Mouse (Mus musculus): Measurements from ENCODE around the gene Pde10a. TPM values are rescaled to one million over a fixed set of nuclear protein-coding genes. Genes with fewer than 3 reads are reported as not detected.

The Pde10a gene
- polyA plus RNA-seq, 1 experiment, result 3.9 TPM

DNA sequence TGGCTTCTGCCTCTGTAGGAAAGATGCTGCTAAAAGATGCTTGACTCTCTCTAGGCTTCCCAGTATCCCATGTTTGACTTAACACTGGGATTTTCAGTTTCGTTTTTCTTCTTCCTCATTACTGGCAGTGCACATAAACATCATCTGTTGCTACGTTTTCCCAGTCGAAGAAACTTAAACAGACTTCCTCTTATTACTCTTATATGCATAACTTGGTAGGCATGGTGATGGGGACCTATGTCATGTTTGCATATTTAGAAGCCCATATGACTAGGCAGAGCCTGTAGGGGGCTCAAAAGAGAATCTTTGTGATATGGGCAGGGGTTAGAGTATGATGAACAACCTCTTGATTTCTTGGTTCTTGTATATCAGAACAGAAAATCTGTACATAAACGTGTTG lies 224.3 kb downstream of the Pde10a start:
- Histone ChIP-seq H3K4me1 (no peaks in the 10 kb centered on the region), H3K4me3 (replicated peaks) (no peak overlapping the region), H3K36me3 (replicated peaks; ENCODE audit: low read length) (no peaks in the 10 kb centered on the region), H3K27me3 (replicated peaks) (peaks cover 18% of the 10 kb centered on the region), H3K9me3 (no peaks in the 10 kb centered on the region)
- TF ChIP-seq FLI1 (IDR thresholded peaks at IDR 0.05; ENCODE audit: low read length) (no peak), GATA1 (IDR thresholded peaks at IDR 0.05; ENCODE audit: borderline replicate concordance, low read length) (no peak)

DNA sequence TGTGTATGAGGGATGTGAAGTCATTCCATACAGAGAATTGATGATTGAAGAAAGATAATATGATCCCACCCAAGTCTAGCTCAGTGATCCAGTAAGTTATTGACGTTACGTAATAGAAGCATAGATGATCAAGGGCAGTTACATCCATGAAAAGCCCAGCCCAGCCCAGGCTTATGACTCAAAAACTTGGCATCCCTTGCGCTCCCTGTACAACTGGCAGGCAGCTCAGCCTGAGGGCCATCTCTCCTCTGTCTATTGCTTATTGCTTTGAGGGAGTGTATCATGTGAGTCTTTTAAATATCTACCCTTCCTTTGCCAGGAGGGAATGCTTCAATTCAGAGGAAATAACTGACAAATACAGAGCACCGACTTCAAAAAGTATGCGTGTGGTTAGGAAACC lies 232.4 kb downstream of the Pde10a start:
- Histone ChIP-seq H3K9me3 (peaks cover 3% of the 10 kb centered on the region; the same call in 1 of the 2 replicates), H3K36me3 (replicated peaks; ENCODE audit: low read length) (no peaks in the 10 kb centered on the region)

GRCm38 (mm10) chr17:8763248-8763647 lies 238.1 kb downstream of the Pde10a start:
- Histone ChIP-seq H3K9me3 (peaks cover 22% of the 10 kb centered on the region), H3K4me3 (replicated peaks) (no peak overlapping the region), H3K4me1 (no peaks in the 10 kb centered on the region), H3K36me3 (replicated peaks; ENCODE audit: low read length) (no peaks in the 10 kb centered on the region), H3K27me3 (replicated peaks) (peaks cover 11% of the 10 kb centered on the region)
- TF ChIP-seq FLI1 (IDR thresholded peaks at IDR 0.05; ENCODE audit: low read length) (no peak), GATA1 (IDR thresholded peaks at IDR 0.05; ENCODE audit: borderline replicate concordance, low read length) (no peak)

More for the DNA sequence above, 232.4 kb downstream of the Pde10a start:
- Histone ChIP-seq H3K27me3 (replicated peaks) (peaks cover 18% of the 10 kb centered on the region), H3K4me3 (replicated peaks) (no peak overlapping the region), H3K4me1 (no peaks in the 10 kb centered on the region)
- TF ChIP-seq GATA1 (IDR thresholded peaks at IDR 0.05; ENCODE audit: borderline replicate concordance, low read length) (no peak), FLI1 (IDR thresholded peaks at IDR 0.05; ENCODE audit: low read length) (no peak)

- no peak for TF ChIP-seq GATA1 (IDR thresholded peaks at IDR 0.05; ENCODE audit: borderline replicate concordance, low read length)
- no peak for TF ChIP-seq FLI1 (IDR thresholded peaks at IDR 0.05; ENCODE audit: low read length)
- H3K36me3 ChIP-seq (replicated peaks; ENCODE audit: low read length), result no peaks in the 10 kb centered on the region
Observed at GRCm38 (mm10) chr17:8765987-8766576, 240.9 kb downstream of the Pde10a start.

DNA sequence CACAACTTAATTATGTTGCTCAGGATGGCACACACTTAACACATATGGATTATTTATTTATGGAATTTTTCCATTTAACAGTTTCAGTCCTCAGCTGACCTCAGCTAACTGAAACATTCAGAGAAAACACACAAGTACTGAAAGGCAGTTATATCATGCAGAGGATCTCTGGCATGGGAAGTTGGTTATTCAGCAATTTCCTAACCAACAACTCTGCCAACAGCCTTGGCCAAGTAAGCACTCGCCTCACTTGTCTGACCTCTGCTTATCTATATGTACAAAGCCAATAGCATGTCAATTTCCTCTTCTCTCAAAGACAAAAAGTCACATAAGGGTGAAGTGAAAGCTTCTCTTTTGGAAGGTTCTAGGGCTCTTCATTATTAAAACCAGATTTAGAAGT lies 244.0 kb downstream of the Pde10a start:
- Histone ChIP-seq H3K36me3 (replicated peaks; ENCODE audit: low read length) (no peaks in the 10 kb centered on the region), H3K4me3 (replicated peaks) (no peak overlapping the region), H3K4me1 (peaks cover 3% of the 10 kb centered on the region; the same call in 1 of the 2 replicates), H3K9me3 (peaks cover 5% of the 10 kb centered on the region; the same call in 1 of the 2 replicates), H3K27me3 (replicated peaks) (peaks cover 8% of the 10 kb centered on the region)
- TF ChIP-seq FLI1 (IDR thresholded peaks at IDR 0.05; ENCODE audit: low read length) (no peak), GATA1 (IDR thresholded peaks at IDR 0.05; ENCODE audit: borderline replicate concordance, low read length) (no peak)

More at GRCm38 (mm10) chr17:8765987-8766576, 240.9 kb downstream of the Pde10a start:
- peaks cover 22% of the 10 kb centered on the region for H3K9me3 ChIP-seq
- H3K4me1 ChIP-seq, result 0 out of 2 replicates have a peak, but pooled peaks cover 3% of the 10 kb centered on the region
- H3K4me3 ChIP-seq (replicated peaks), result no peak overlapping the region
- H3K27me3 ChIP-seq (replicated peaks), result peaks cover 6% of the 10 kb centered on the region

DNA sequence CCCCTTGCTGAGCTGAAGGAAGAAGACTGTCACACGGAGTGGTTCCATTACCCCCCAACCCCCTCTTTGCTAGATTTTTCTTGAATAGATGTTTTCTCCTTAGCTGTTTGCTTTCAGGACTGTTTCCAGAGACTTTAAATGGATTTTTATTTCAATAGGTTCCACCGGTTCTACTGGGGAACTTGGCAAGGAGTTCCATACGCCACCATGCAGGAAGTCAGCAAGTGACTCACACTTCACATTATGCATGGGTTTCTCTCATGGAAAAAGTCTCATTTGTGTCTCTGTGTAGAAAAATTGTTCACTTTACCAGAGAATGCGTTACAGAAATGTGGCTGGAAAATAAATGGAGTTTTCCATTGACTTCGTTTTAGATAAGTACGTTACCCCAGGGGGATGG lies 248.2 kb downstream of the Pde10a start:
- Histone ChIP-seq H3K4me3 (replicated peaks) (no peak overlapping the region), H3K36me3 (replicated peaks; ENCODE audit: low read length) (no peaks in the 10 kb centered on the region), H3K4me1 (peaks cover 3% of the 10 kb centered on the region; the same call in 1 of the 2 replicates), H3K9me3 (no peaks in the 10 kb centered on the region), H3K27me3 (replicated peaks) (peaks cover 8% of the 10 kb centered on the region)
- TF ChIP-seq GATA1 (IDR thresholded peaks at IDR 0.05; ENCODE audit: borderline replicate concordance, low read length), result no peak
- no peak for TF ChIP-seq FLI1 (IDR thresholded peaks at IDR 0.05; ENCODE audit: low read length)

- TF ChIP-seq GATA1 (IDR thresholded peaks at IDR 0.05; ENCODE audit: borderline replicate concordance, low read length), result no peak
- H3K4me3 ChIP-seq (replicated peaks), result no peak overlapping the region
- H3K9me3 ChIP-seq, result no peaks in the 10 kb centered on the region
- peaks cover 2% of the 10 kb centered on the region; the same call in 1 of the 2 replicates for H3K4me1 ChIP-seq
- no peaks in the 10 kb centered on the region for H3K36me3 ChIP-seq (replicated peaks; ENCODE audit: low read length)
- peaks cover 8% of the 10 kb centered on the region for H3K27me3 ChIP-seq (replicated peaks)
Observed at GRCm38 (mm10) chr17:8774301-8774700, 249.1 kb downstream of the Pde10a start.

- Histone ChIP-seq H3K36me3 (replicated peaks; ENCODE audit: low read length) (no peaks in the 10 kb centered on the region), H3K4me1 (peaks cover 4% of the 10 kb centered on the region; the same call in 1 of the 2 replicates), H3K27me3 (replicated peaks) (peaks cover 12% of the 10 kb centered on the region), H3K9me3 (no peaks in the 10 kb centered on the region), H3K4me3 (replicated peaks) (no peak overlapping the region)
- TF ChIP-seq GATA1 (IDR thresholded peaks at IDR 0.05; ENCODE audit: borderline replicate concordance, low read length) (no peak), FLI1 (IDR thresholded peaks at IDR 0.05; ENCODE audit: low read length) (no peak)
Observed at GRCm38 (mm10) chr17:8775571-8776161, 250.5 kb downstream of the Pde10a start.

DNA sequence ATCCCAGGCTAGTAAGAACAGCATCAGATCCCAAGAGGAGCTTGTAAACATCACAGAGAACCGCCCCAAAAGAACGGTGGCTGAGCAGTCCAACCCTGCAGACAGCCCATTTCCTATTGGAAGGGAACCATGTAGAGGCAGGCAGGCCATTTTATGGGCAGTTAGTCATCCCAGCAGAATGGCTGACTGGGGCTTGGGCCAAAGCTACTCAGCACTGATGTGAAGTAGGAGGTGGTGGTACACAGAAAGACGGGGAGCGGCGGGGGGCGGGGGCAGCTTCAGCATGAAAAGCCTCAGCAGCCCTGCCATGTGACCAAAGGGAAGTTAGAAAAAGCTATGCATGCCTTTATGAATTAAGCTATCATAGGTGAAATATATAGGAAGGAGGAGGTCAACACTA lies 252.5 kb downstream of the Pde10a start:
- Histone ChIP-seq H3K4me1 (peaks cover 4% of the 10 kb centered on the region; the same call in 1 of the 2 replicates), H3K36me3 (replicated peaks; ENCODE audit: low read length) (no peaks in the 10 kb centered on the region), H3K27me3 (replicated peaks) (peaks cover 14% of the 10 kb centered on the region), H3K9me3 (peaks cover 3% of the 10 kb centered on the region; the same call in 1 of the 2 replicates), H3K4me3 (replicated peaks) (no peak overlapping the region)
- TF ChIP-seq FLI1 (IDR thresholded peaks at IDR 0.05; ENCODE audit: low read length) (no peak), GATA1 (IDR thresholded peaks at IDR 0.05; ENCODE audit: borderline replicate concordance, low read length) (no peak)

DNA sequence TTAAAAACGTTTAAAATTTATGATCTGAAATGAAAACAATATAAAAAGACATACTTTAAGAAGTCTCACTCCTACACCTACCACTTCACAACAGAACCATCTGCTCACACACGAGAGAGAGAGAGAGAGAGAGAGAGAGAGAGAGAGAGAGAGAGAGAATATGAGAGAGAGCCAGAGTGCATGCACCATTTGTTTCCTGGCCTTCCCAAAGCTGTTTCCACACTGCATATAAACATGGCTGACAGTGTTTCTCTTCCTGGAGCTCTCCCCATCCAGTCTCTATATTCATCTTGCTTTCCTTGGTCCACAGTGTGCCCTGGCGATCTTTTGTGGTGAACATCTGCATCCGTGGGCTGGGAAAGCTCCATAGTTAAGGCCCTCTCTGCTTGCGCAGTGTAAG lies 253.7 kb downstream of the Pde10a start:
- Histone ChIP-seq H3K27me3 (replicated peaks) (peaks cover 11% of the 10 kb centered on the region), H3K4me1 (peaks cover 5% of the 10 kb centered on the region; the same call in 1 of the 2 replicates), H3K4me3 (replicated peaks) (no peak overlapping the region), H3K9me3 (peaks cover 4% of the 10 kb centered on the region; the same call in 1 of the 2 replicates), H3K36me3 (replicated peaks; ENCODE audit: low read length) (no peaks in the 10 kb centered on the region)
- TF ChIP-seq FLI1 (IDR thresholded peaks at IDR 0.05; ENCODE audit: low read length), result no peak
- TF ChIP-seq GATA1 (IDR thresholded peaks at IDR 0.05; ENCODE audit: borderline replicate concordance, low read length), result no peak

All from megakaryocyte, embryonic 14.5 days (primary cell).